Mouse (Mus musculus) heart, adult 2 months (tissue): ENCODE measurements around the gene Inf2.
A peak's percentile ranks its signal among the peaks of the same experiment; 100 is the strongest.

Source experiments
- CTCF ChIP-seq: fragments of 200-600 bp; IDR thresholded peaks from 2 replicates; pipeline ENCODE4 v1.8.1; 2022; ENCODE audit warnings: antibody characterized with exemption, mild to moderate bottlenecking, moderate library complexity
- EP300 ChIP-seq: fragments of 200-500 bp; IDR thresholded peaks from 2 replicates; pipeline ENCODE4 v1.6.1; 2011; ENCODE audit warnings: low read depth, low read length, control low read depth; ENCODE audit not compliant: insufficient read depth
- POLR2A ChIP-seq: fragments of 200-500 bp; IDR thresholded peaks from 2 replicates; pipeline ENCODE4 v1.6.1; 2011; ENCODE audit warnings: mild to moderate bottlenecking, low read depth, low read length, control low read depth; ENCODE audit not compliant: insufficient read depth

DNA sequence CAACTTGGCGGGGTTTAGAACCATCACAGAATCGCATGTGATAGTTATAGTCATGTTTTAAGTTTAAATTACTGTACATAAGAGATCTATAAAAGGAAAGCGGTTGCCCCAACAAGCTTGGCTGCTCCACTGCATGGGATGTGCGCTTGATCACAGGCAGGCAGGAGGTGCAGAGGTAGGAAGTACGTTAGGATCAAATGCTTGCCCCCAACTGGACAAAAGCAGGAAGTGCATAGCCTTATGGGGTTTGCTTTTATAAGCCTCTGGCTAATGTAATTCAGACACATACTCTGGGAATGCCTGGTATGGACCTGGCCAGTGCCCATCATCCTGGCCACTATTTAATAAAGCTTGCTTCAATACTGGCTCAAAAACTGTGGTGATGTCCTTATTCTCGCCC, 17.5 kb upstream of the Inf2 start:
- TF ChIP-seq EP300 (no peak), POLR2A (no peak), CTCF (peak; percentile 52)
